In genomic region chr5:114825978-114826691, GRCm38 (mm10) we compare ENCODE assay signal across 8 mouse cellular contexts. TPM values are rescaled to one million over a fixed set of nuclear protein-coding genes. Genes with fewer than 3 reads are reported as not detected.
DNase-seq lines count a peak whose midpoint lies in the region; ATAC-seq lines count a peak whose summit lies in the region.

No protein-coding gene starts in this region.

- H3K36me3 ChIP-seq in forebrain, embryonic 11.5 days (ENCODE audit: control insufficient read depth, insufficient read depth, low read length) = no peaks in the 10 kb centered on the region
- peaks cover 4% of the 10 kb centered on the region; the same call in 1 of the 2 replicates for H3K36me3 ChIP-seq in liver, embryonic 15.5 days (replicated peaks)
- H3K36me3 ChIP-seq in neural tube, embryonic 11.5 days (ENCODE audit: control insufficient read depth, insufficient read depth, low read length) = no peaks in the 10 kb centered on the region

- DNase-seq in gastrocnemius, postnatal 14 days = peak; percentile 57
- DNase-seq in gastrocnemius, adult 18-20 months (ENCODE audit: low spot score) = no peak
- peak; percentile 94 for DNase-seq in c-Kit-positive CD71-positive TER-119-negative erythroid progenitor cells, embryonic 14.5 days (ENCODE audit: low read depth)
- DNase-seq in forebrain, embryonic 11.5 days (ENCODE audit: low spot score) = peak; percentile 95
- peak; percentile 91 for DNase-seq in neural tube, embryonic 11.5 days (ENCODE audit: low spot score)
- DNase-seq in thymus, postnatal 10 days (ENCODE audit: low spot score in 2 of 2) = peak; percentile 78 to 87

- peak overlapping the region; percentile 60 for H3K4me2 ChIP-seq in forebrain, embryonic 11.5 days (ENCODE audit: low read depth, low read length, severe bottlenecking)
- peak overlapping the region; percentile 84 for H3K4me2 ChIP-seq in liver, embryonic 15.5 days
- H3K4me2 ChIP-seq in neural tube, embryonic 11.5 days (ENCODE audit: low read depth) = peak overlapping the region; percentile 54

- H3K9me3 ChIP-seq in forebrain, embryonic 11.5 days (ENCODE audit: control insufficient read depth, low read length) = no peaks in the 10 kb centered on the region
- no peaks in the 10 kb centered on the region for H3K9me3 ChIP-seq in liver, embryonic 15.5 days (replicated peaks)
- H3K9me3 ChIP-seq in neural tube, embryonic 11.5 days (ENCODE audit: control insufficient read depth, low read length) = no peaks in the 10 kb centered on the region; the same call in 1 of the 2 replicates

- intact Hi-C loops in gastrocnemius, postnatal 14 days (cut with DNase I; ENCODE audit: low total_unique reads) = no loop called here

- WGBS in forebrain, embryonic 11.5 days = 11% methylated on average over 27 of the region's 27 CpGs
- WGBS in liver, embryonic 15.5 days (ENCODE audit: insufficient replicate concordance) = 10% methylated on average over 27 of the region's 27 CpGs
- WGBS in neural tube, embryonic 11.5 days = 9% methylated on average over 27 of the region's 27 CpGs

- no peak overlapping the region for H3K27ac ChIP-seq in forebrain, embryonic 11.5 days (ENCODE audit: low read depth, low read length)
- H3K27ac ChIP-seq in liver, embryonic 15.5 days (replicated peaks) = peak overlapping the region; percentile 70
- peak overlapping the region; percentile 17; the same call in 1 of the 2 replicates for H3K27ac ChIP-seq in neural tube, embryonic 11.5 days (ENCODE audit: low read depth, low read length)

- peak overlapping the region; percentile 35 for H3K4me3 ChIP-seq in forebrain, embryonic 11.5 days (ENCODE audit: low read depth, low read length)
- H3K4me3 ChIP-seq in liver, embryonic 15.5 days (replicated peaks) = peak overlapping the region; percentile 60
- peak overlapping the region; percentile 6 for H3K4me3 ChIP-seq in neural tube, embryonic 11.5 days (ENCODE audit: low read depth, low read length)

- H3K9ac ChIP-seq in forebrain, embryonic 11.5 days (ENCODE audit: low read length) = peak overlapping the region; percentile 54
- peak overlapping the region; percentile 45; the same call in 1 of the 2 replicates for H3K9ac ChIP-seq in liver, embryonic 15.5 days
- peak overlapping the region; percentile 61 for H3K9ac ChIP-seq in neural tube, embryonic 11.5 days (ENCODE audit: low read length)

- H3K27me3 ChIP-seq in forebrain, embryonic 11.5 days (ENCODE audit: control insufficient read depth, insufficient read depth, low read length) = no peaks in the 10 kb centered on the region
- H3K27me3 ChIP-seq in liver, embryonic 15.5 days = no peaks in the 10 kb centered on the region
- H3K27me3 ChIP-seq in neural tube, embryonic 11.5 days (ENCODE audit: control insufficient read depth, insufficient read depth, low read length) = no peaks in the 10 kb centered on the region

- peak; percentile 84 for ATAC-seq in forebrain, embryonic 11.5 days (replicated peaks; ENCODE audit: low FRiP score)
- peak; percentile 92 for ATAC-seq in inflammation-experienced regulatory T-cells, adult 6 months
- peak; percentile 88 for ATAC-seq in liver, embryonic 15.5 days (ENCODE audit: insufficient read depth)
- ATAC-seq in neural tube, embryonic 11.5 days (ENCODE audit: insufficient read depth, low FRiP score, low TSS enrichment) = peak; percentile 49

- no peaks in the 10 kb centered on the region; the same call in 1 of the 2 replicates for H3K4me1 ChIP-seq in forebrain, embryonic 11.5 days (replicated peaks; ENCODE audit: control insufficient read depth, insufficient read depth, low read length)
- peaks cover 27% of the 10 kb centered on the region for H3K4me1 ChIP-seq in liver, embryonic 15.5 days (replicated peaks)
- H3K4me1 ChIP-seq in neural tube, embryonic 11.5 days (ENCODE audit: control insufficient read depth, insufficient read depth, low read length) = 0 out of 2 replicates have a peak, but pooled peaks cover 2% of the 10 kb centered on the region

RNA-seq across cellular contexts. Expression of gene 1500011B03Rik, which starts 2.9 kb away (rescaled TPM):
- 10 to 100 TPM in 1 of 2 experiments, 1 to 10 TPM in 1; 9.4 to 10.5 TPM for total RNA-seq in gastrocnemius, postnatal 14 days (2021)
- 1 to 10 TPM; 3.4 to 4.0 TPM for total RNA-seq in gastrocnemius, adult 18-20 months (2021)
- polyA plus RNA-seq in forebrain, embryonic 11.5 days (2014; fragmentation: Nextera tagmentation; extraction: Ambion mirVana) = 133 and 149 TPM in 2 replicates
- 10 to 100 TPM; 41.1 to 61.7 (median 50.2) TPM for polyA plus RNA-seq in inflammation-experienced regulatory T-cells, adult 6 months (2017; shearing (Covaris generic))
- 21.3 and 21.4 TPM in 2 replicates for polyA plus RNA-seq in liver, embryonic 15.5 days (2015; fragmentation: Nextera tagmentation; extraction: Ambion mirVana)
- polyA plus RNA-seq in neural tube, embryonic 11.5 days (2014; fragmentation: Nextera tagmentation; extraction: Ambion mirVana) = 162 TPM in 2 replicates

RNA-seq across cellular contexts. Expression of gene 4930519G04Rik, which starts 27.3 kb away (rescaled TPM):
- total RNA-seq in gastrocnemius, postnatal 14 days (2021) = not detected
- not detected for total RNA-seq in gastrocnemius, adult 18-20 months (2021)
- not detected in 2 replicates for polyA plus RNA-seq in forebrain, embryonic 11.5 days (2014; fragmentation: Nextera tagmentation; extraction: Ambion mirVana)
- not detected for polyA plus RNA-seq in inflammation-experienced regulatory T-cells, adult 6 months (2017; shearing (Covaris generic))
- polyA plus RNA-seq in liver, embryonic 15.5 days (2015; fragmentation: Nextera tagmentation; extraction: Ambion mirVana) = not detected in 2 replicates
- polyA plus RNA-seq in neural tube, embryonic 11.5 days (2014; fragmentation: Nextera tagmentation; extraction: Ambion mirVana) = not detected in 2 replicates

RNA-seq across cellular contexts. Expression of gene Gm9936, which starts 32.3 kb away (rescaled TPM):
- not detected for total RNA-seq in gastrocnemius, postnatal 14 days (2021)
- total RNA-seq in gastrocnemius, adult 18-20 months (2021) = not detected
- polyA plus RNA-seq in forebrain, embryonic 11.5 days (2014; fragmentation: Nextera tagmentation; extraction: Ambion mirVana) = 0.39 and 0.40 TPM in 2 replicates
- polyA plus RNA-seq in inflammation-experienced regulatory T-cells, adult 6 months (2017; shearing (Covaris generic)) = not detected
- polyA plus RNA-seq in liver, embryonic 15.5 days (2015; fragmentation: Nextera tagmentation; extraction: Ambion mirVana) = not detected in 2 replicates
- polyA plus RNA-seq in neural tube, embryonic 11.5 days (2014; fragmentation: Nextera tagmentation; extraction: Ambion mirVana) = 0.39 and 0.54 TPM in 2 replicates

RNA-seq across cellular contexts. Expression of gene Git2, which starts 50.8 kb away (rescaled TPM):
- 10 to 100 TPM; 19.8 to 25.8 TPM for total RNA-seq in gastrocnemius, postnatal 14 days (2021)
- total RNA-seq in gastrocnemius, adult 18-20 months (2021) = 10 to 100 TPM; 13.3 to 16.2 TPM
- polyA plus RNA-seq in forebrain, embryonic 11.5 days (2014; fragmentation: Nextera tagmentation; extraction: Ambion mirVana) = 39.3 and 41.5 TPM in 2 replicates
- polyA plus RNA-seq in inflammation-experienced regulatory T-cells, adult 6 months (2017; shearing (Covaris generic)) = 100 to 1,000 TPM; 115 to 202 (median 146) TPM
- 16.3 and 16.5 TPM in 2 replicates for polyA plus RNA-seq in liver, embryonic 15.5 days (2015; fragmentation: Nextera tagmentation; extraction: Ambion mirVana)
- polyA plus RNA-seq in neural tube, embryonic 11.5 days (2014; fragmentation: Nextera tagmentation; extraction: Ambion mirVana) = 35.1 and 46.9 TPM in 2 replicates

RNA-seq across cellular contexts. Expression of gene Ankrd13a, which starts 51.7 kb away (rescaled TPM):
- 10 to 100 TPM; 29.9 to 30.1 TPM for total RNA-seq in gastrocnemius, postnatal 14 days (2021)
- 10 to 100 TPM; 16.1 to 17.3 TPM for total RNA-seq in gastrocnemius, adult 18-20 months (2021)
- polyA plus RNA-seq in forebrain, embryonic 11.5 days (2014; fragmentation: Nextera tagmentation; extraction: Ambion mirVana) = 61.8 and 71.8 TPM in 2 replicates
- polyA plus RNA-seq in inflammation-experienced regulatory T-cells, adult 6 months (2017; shearing (Covaris generic)) = 10 to 100 TPM; 18.9 to 22.4 (median 21.2) TPM
- 41.0 and 42.8 TPM in 2 replicates for polyA plus RNA-seq in liver, embryonic 15.5 days (2015; fragmentation: Nextera tagmentation; extraction: Ambion mirVana)
- 75.4 and 88.6 TPM in 2 replicates for polyA plus RNA-seq in neural tube, embryonic 11.5 days (2014; fragmentation: Nextera tagmentation; extraction: Ambion mirVana)

Comparison
In these comparisons a context has a peak if more than half of its experiments do, and no peak if none do; other contexts are left out.
1. H3K4me3 ChIP-seq: peak in every context shown above with its lines; median percentile 60 in liver, embryonic 15.5 days; 35 in forebrain, embryonic 11.5 days; 6 in neural tube, embryonic 11.5 days.